Mouse (Mus musculus) adrenal gland, adult 2 months (tissue): ENCODE measurements around the gene Gfer. TPM values are rescaled to one million over a fixed set of nuclear protein-coding genes. Genes with fewer than 3 reads are reported as not detected.

Experiments
- DNase-seq: peaks from one replicate; pipeline ENCODE4 v3.0.0; 2021
- long read RNA-seq: library from polyadenylated mRNA; stranded (forward); transcript quantifications from one replicate; pipeline ENCODE4 v2.0.0, GENCODE M21; 2021
- polyA plus RNA-seq: library from polyadenylated mRNA; depleted of rRNA; stranded (reverse); fragments of >200 nt; gene quantifications from 2 replicates; pipeline ENCODE4 v1.2.3, GENCODE M21; 2012; rRNA removed
- total RNA-seq, 2 experiments: library from RNA; stranded (reverse); gene quantifications; 2 replicates each; pipeline ENCODE4 v1.2.3; 2021

The Gfer gene
- total RNA-seq (10 to 100 TPM; 37.7 to 41.6 TPM), polyA plus RNA-seq (40.7 and 43.1 TPM in 2 replicates)
- long read RNA-seq, transcript Gfer-204 (4 exons, 1,177 nt): minor isoform, 5 of 29 reads
- long read RNA-seq, transcript Gfer-201 (3 exons, 1,776 nt): major isoform, 15 of 29 reads
- long read RNA-seq, partial matches to known transcripts: 2 of 29 reads
- long read RNA-seq, other reads (novel, unspliced or antisense): 4 of 29 reads

- DNase-seq: peak; percentile 97
These were observed at the start of gene Gfer, which contains the start of gene Noxo1 for GRCm38 (mm10) chr17:24696011-24696697. Gene Gfer (minus strand): TSS chr17:24696156. Gene Noxo1 (plus strand): TSS chr17:24696234.

GRCm38 (mm10) chr17:24744381-24744780 lies 48.4 kb upstream of the Gfer start:
- no peak for DNase-seq

GRCm38 (mm10) chr17:24743896-24744295 lies 47.9 kb upstream of the Gfer start:
- DNase-seq: no peak

- DNase-seq: peak; percentile 72
These were observed 46.4 kb upstream of the Gfer start for GRCm38 (mm10) chr17:24742307-24742706.

GRCm38 (mm10) chr17:24739926-24740325 lies 44.0 kb upstream of the Gfer start:
- DNase-seq: no peak

GRCm38 (mm10) chr17:24738238-24738637 lies 42.3 kb upstream of the Gfer start:
- DNase-seq: no peak

GRCm38 (mm10) chr17:24737135-24737810 lies 41.3 kb upstream of the Gfer start:
- DNase-seq: peak; percentile 40

GRCm38 (mm10) chr17:24736330-24737051 lies 40.5 kb upstream of the Gfer start, which contains the start of gene Msrb1:
Gene Msrb1 (plus strand): TSS chr17:24736642.
- peak; percentile 98 for DNase-seq

- DNase-seq: no peak
These were observed 39.5 kb upstream of the Gfer start for GRCm38 (mm10) chr17:24735446-24735845.

GRCm38 (mm10) chr17:24734513-24734912 lies 38.6 kb upstream of the Gfer start:
- no peak for DNase-seq

- no peak for DNase-seq
These were observed 37.6 kb upstream of the Gfer start for GRCm38 (mm10) chr17:24733434-24734050.

GRCm38 (mm10) chr17:24732233-24732935 lies 36.4 kb upstream of the Gfer start:
- no peak for DNase-seq

- no peak for DNase-seq
These were observed 34.8 kb upstream of the Gfer start for GRCm38 (mm10) chr17:24730787-24731186.

- DNase-seq: no peak
These were observed 33.1 kb upstream of the Gfer start for GRCm38 (mm10) chr17:24729067-24729466.

- no peak for DNase-seq
These were observed 32.2 kb upstream of the Gfer start for GRCm38 (mm10) chr17:24728184-24728583.

GRCm38 (mm10) chr17:24727618-24728017 lies 31.7 kb upstream of the Gfer start, which contains the start of gene Rpl3l:
Gene Rpl3l (plus strand): TSS chr17:24727820.
- no peak for DNase-seq

- no peak for DNase-seq
These were observed 29.9 kb upstream of the Gfer start for GRCm38 (mm10) chr17:24725637-24726390.

GRCm38 (mm10) chr17:24724184-24724583 lies 28.2 kb upstream of the Gfer start, which contains the start of gene Ndufb10:
Gene Ndufb10 (minus strand): TSS chr17:24724478.
- DNase-seq: peak; percentile 95

- no peak for DNase-seq
These were observed 27.9 kb upstream of the Gfer start for GRCm38 (mm10) chr17:24723881-24724180.

GRCm38 (mm10) chr17:24723122-24723880 lies 27.3 kb upstream of the Gfer start:
- no peak for DNase-seq
